In genomic region chr3:79569351-79569681, GRCm38 (mm10) we compare ENCODE assay signal across 17 mouse cellular contexts.
"Had no signal": no experiment of that assay in that cellular context is flagged by ENCODE, and none has a peak within 500 bp of the region (broad histone marks: within the 10 kb centered on the region; RNA-seq: fewer than 3 reads in every experiment).

No protein-coding gene starts in this region.

- H3K4me3 ChIP-seq: midbrain, embryonic 10.5 days; midbrain, embryonic 12.5 days; neural tube, embryonic 13.5 days; neural tube, embryonic 15.5 days had no signal

- DNase-seq: lung, adult 18-20 months; lung, embryonic 14.5 days; lung, postnatal 10 days; midbrain, embryonic 14.5 days; retina, postnatal 1 day; right cerebral cortex, adult 18-20 months; right cerebral cortex, postnatal 25 days; right cerebral cortex, postnatal 4 days; thymus, adult 18-20 months; thymus, postnatal 14 days; thymus, postnatal 36 days had no signal

- H3K27me3 ChIP-seq: neural tube, embryonic 13.5 days; neural tube, embryonic 15.5 days had no signal

- ATAC-seq: midbrain, embryonic 16.5 days had no signal

- H3K27ac ChIP-seq: midbrain, embryonic 10.5 days; midbrain, embryonic 12.5 days; neural tube, embryonic 13.5 days had no signal

- H3K36me3 ChIP-seq: midbrain, embryonic 10.5 days; midbrain, embryonic 12.5 days; neural tube, embryonic 13.5 days; neural tube, embryonic 15.5 days had no signal

- H3K9ac ChIP-seq: liver, embryonic 14.5 days; lung, embryonic 14.5 days; midbrain, embryonic 12.5 days; neural tube, embryonic 13.5 days; neural tube, embryonic 15.5 days had no signal

- H3K9me3 ChIP-seq: midbrain, embryonic 10.5 days; midbrain, embryonic 12.5 days; neural tube, embryonic 13.5 days; neural tube, embryonic 15.5 days had no signal

- H3K4me2 ChIP-seq: midbrain, embryonic 12.5 days; neural tube, embryonic 13.5 days; neural tube, embryonic 15.5 days had no signal
